Mouse (Mus musculus) left cerebral cortex, postnatal 25 days (tissue): ENCODE data around the gene Fam20b. TPM values are rescaled to one million over a fixed set of nuclear protein-coding genes. Genes with fewer than 3 reads are reported as not detected.
"Not testable (repeated sequence)": the region's sequence is repeated elsewhere in the genome, so short reads cannot be mapped to it uniquely, and the experiment has no call there.

Experiments used
- DNase-seq, 2 experiments: peaks; one replicate each; pipeline ENCODE4 v3.0.0; 2022; ENCODE audit warnings: low spot score in 2 of 2, mixed read lengths in 1 of 2
- intact Hi-C: fragments of 180-260 bp; cut with DNase I; formaldehyde crosslinking; loops from one replicate; pipeline ENCODE4 v1.15.1; 2025
- total RNA-seq, 2 experiments: library from RNA; stranded (reverse); gene quantifications; 2 replicates each; pipeline ENCODE4 v1.2.3; 2021

Gene Fam20b
- total RNA-seq, 2 experiments from 2014 or later: 68.3 to 73.2 TPM

GRCm38 (mm10) chr1:156674195-156675000 lies 44.5 kb downstream of the Fam20b start, which contains the start of gene Tor3a:
Gene Tor3a (minus strand): TSS chr1:156674356.
- intact Hi-C loops: no loop called here

GRCm38 (mm10) chr1:156673476-156674194 lies 45.3 kb downstream of the Fam20b start:
- intact Hi-C loops: no loop called here
- peak in 1 of 2 experiments; percentile 20 for DNase-seq

More at GRCm38 (mm10) chr1:156674195-156675000, 44.5 kb downstream of the Fam20b start, which contains the start of gene Tor3a:
- peak; percentile 51 to 59 for DNase-seq

DNA sequence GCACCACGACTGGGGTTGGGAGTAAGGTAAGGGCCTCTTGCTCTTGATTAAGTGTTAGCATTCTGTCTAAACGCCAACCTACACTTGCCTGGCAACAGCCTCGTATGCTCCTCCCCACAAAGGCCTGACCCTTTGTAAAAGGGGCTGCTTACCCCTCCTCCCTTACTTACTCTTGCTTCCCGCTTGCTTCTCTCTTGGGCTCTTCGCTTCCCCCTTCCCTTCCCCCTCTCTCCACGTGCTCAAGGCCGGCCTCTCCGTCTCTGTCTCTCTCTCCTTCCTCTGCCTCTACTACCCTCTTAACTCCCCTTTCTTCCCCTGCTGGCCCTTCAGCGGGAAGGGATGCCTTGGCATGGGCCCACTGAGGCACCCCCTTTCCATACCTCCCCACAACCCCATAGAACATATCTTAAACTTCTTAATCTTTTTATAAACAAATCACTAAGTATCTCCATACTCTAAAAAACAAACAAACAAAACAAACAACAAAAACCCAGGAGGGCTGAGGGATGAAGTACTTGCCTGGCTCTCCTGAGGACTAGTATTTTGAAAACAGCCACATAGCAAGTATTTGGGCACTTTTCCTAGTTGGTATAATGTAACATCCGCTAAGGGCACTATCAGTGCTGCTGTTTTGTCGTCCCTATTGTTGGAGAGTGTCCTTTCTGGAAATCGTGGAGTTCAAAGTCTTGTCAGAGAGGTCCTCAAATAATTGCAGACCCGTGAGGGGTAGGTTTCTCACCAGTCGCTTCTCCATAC lies 46.0 kb downstream of the Fam20b start:
- intact Hi-C loops: no loop called here
- no peak for DNase-seq

DNA sequence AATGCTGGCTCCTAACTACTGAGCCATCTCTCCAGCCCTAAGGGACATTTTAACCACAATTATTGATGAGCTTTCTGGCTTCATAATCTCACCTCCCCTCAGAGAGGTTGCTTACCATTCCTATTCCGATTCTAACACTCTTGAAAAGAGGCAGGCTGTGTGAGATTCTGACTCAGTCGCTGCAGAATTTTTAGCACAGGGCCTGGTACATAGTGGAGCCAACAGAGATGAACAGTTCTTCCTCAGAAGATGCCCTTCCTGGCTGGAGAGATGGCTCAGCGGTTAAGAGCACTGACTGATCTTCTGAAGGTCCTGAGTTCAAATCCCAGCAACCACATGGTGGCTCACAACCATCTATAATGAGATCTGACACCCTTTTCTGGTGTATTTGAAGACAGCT lies 47.0 kb downstream of the Fam20b start:
- peak in 1 of 2 experiments; percentile 77 for DNase-seq
- intact Hi-C loops: no loop called here

GRCm38 (mm10) chr1:156669208-156669983 lies 49.5 kb downstream of the Fam20b start:
- intact Hi-C loops: no loop called here
- DNase-seq: no peak

DNA sequence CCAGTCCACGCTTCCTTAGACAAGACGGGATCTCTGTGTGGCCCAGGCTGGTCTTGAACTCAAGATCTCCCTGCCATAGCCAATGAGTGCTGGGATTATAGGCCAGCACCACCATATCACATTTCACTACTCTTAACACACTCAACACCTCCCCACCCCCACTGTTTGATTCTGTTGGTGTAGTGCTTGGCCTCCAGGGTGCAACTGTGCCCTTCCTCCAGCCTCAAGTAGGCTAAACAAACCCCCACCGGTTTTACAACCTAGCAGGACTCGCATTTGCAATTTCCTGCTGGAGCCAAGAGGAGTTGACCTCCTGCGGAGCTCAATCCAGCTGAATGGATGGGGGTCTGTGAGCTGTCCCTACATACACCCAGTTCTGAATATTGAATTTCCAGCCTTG lies 50.3 kb downstream of the Fam20b start:
- intact Hi-C loops: no loop called here

DNA sequence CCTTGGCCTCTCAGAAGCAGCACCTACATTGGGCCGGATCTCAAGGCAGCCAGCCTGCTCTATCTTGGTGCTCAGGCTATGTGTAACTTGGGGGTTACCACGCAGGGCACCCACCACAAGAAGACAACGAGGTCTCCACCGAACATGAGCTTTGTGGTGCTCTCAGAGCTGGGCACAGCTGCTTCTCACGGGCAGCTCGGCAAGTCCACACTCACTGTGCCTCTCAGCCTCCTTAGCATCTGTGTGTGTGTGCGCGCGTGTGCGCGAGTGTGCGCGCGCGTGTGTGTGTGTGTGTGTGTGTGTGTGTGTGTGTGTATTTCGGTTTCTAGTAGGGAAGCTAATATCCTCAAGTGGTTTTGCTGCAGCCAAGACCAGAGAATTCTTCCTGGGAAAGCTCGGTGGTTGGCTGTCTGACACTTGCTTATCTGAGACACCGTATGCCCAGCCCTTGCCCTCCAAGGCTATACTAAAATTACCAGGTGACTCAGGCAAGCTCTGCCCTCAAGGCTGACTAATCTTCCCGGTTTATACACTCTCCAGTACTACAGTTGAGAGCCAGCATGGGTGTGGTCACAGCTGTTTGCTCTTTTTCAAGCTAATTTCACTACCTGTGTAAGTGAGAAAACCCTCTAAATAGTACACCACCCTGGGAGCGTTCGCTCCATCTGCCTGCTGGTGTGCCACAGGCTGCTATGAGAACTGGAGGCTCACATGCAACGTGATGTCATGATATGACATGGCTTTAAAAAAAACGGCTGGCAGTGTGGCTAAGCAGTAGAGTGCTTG lies 51.6 kb downstream of the Fam20b start:
- peak in 1 of 2 experiments; percentile 60 for DNase-seq
- intact Hi-C loops: no loop called here

More for the DNA sequence above, 50.3 kb downstream of the Fam20b start:
- DNase-seq: no peak

DNA sequence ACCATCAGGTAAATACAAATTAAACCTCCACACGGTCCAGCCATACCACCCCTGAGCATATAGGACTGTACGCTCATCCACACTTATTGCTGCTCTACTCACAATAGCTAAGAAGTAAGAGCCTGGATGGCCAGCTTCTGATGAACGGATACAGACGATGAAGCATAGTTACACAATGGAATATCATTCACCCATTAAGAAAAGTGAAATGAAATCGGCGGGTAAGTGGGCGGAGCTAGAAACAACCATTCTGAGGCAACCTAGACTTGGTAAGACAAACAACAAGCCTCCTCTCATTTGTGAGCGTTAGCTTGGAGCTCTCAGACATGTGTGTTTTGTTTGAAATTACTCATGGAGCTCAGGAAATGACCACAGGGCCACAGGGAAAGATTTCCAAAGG lies 53.1 kb downstream of the Fam20b start:
- DNase-seq: no peak
- intact Hi-C loops: no loop called here

DNA sequence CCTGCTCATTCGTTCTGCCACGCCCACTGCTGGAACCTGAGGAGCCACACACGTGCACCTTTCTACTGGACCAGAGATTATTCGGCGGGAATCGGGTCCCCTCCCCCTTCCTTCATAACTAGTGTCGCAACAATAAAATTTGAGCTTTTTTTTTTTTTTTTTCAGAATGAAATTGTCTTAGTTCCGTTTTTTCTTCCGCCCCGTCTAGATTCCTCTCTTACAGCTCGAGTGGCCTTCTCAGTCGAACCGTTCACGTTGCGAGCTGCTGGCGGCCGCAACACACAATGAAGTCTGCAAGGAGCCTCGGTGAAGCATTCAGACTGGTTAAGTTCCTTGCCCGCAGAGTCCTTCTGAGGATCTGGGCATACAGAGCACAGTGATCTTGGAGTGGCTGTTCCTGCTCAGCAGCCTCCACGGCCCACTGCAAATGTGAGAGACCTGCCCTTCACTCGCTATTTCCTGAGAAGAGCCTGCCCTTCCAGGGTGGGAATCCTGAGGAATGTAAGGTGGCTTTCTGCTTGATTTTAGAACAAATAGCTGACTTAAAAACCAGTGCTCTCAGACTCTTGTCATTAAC lies 58.1 kb downstream of the Fam20b start:
- DNase-seq, intact Hi-C loops: not testable (repeated sequence)

DNA sequence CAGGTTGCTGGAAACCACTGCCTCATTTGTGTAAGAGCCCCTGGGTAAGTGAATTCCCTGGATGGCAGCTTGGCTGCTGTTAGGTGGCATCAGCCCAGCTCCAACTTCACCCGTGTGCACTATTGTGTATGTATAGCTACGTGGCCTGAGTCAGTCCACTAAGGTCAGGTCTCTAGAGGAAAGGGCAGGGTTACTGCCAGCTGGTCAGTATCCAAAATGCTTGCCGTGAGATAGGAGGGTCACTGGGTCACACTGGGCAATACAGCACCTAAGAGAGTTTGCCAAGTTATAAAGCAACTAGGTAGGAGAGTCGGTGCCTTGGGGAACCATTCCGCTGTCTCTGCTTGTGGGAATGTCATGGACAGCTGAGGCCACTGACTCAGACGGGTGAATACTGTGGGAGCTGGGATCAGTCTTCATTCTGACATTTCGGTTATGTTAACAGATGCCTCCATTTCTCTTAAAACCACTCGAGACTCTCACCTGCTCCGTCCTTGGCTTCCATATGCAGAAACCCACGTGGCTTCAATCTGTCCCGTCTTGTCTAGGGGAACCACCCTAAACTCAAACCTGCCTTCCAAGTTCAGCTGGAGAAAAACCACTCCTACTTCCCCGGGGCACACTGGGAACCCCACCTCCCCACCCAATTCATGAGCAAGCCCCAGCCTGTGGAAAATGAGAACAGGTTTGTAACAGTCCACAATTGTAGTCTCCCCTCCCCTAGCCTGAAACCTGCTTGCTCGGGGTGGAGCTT lies 58.8 kb downstream of the Fam20b start:
- intact Hi-C loops: no loop called here

DNA sequence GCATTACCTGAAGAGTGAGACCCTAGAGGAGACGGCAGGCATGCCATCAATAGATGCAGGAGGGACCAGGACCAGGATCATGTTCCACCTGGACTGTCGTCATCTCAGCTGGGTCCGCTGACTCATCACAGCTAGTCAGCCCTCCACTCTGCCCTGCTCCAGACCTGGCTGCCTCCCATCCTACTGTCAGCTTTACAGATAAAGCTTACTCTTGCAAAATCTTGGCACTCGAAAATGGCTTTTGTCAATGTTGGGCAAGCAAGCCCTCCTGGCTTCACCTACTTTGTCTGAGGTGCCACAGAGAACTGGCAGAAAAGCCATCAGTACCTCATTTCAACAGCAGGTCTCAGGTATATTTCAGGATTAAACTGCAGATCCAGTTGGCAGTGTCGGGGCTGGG lies 60.2 kb downstream of the Fam20b start:
- no peak for DNase-seq
- intact Hi-C loops: no loop called here

More for the DNA sequence above, 58.8 kb downstream of the Fam20b start:
- DNase-seq: no peak

GRCm38 (mm10) chr1:156657523-156657922 lies 61.4 kb downstream of the Fam20b start:
- DNase-seq: no peak
- intact Hi-C loops: no loop called here

DNA sequence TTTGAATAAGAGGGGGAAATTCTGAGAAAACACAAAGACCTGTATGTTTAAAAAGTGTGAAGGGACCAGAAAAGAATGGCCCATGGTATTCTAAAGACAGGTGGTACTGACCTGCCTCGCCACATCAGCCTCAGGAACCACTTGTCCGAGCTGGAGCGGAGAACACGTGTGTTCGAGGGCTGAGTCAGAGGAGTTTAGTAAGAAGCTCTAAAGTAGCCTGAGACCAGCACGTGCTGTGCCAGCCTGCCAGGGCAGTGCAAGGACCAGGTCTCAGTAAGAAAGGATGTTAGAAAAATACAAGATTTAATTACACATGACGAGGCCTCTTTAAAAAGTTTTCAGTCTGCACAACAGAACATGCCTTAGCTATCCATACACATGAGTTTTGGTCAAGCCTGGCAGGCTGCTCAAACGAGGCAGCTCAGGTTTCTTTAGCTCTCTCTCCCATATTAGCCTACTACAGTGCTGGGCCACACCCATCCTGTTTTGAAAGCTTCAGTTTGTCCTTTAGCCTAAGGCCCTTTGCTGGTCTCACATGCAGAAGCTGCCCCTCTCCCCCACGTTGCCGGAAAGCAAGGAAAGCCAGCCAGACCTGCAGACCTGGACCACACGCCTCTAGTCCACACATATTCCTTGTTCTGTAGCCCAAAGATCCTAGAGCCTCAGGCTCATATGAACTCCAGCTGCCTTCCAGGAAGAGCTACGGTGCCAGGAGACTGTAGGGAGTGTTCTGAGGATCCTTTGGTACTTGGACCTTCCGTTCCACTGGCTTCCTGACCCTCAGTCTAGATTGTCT lies 64.0 kb downstream of the Fam20b start:
- intact Hi-C loops: no loop called here
- no peak for DNase-seq

DNA sequence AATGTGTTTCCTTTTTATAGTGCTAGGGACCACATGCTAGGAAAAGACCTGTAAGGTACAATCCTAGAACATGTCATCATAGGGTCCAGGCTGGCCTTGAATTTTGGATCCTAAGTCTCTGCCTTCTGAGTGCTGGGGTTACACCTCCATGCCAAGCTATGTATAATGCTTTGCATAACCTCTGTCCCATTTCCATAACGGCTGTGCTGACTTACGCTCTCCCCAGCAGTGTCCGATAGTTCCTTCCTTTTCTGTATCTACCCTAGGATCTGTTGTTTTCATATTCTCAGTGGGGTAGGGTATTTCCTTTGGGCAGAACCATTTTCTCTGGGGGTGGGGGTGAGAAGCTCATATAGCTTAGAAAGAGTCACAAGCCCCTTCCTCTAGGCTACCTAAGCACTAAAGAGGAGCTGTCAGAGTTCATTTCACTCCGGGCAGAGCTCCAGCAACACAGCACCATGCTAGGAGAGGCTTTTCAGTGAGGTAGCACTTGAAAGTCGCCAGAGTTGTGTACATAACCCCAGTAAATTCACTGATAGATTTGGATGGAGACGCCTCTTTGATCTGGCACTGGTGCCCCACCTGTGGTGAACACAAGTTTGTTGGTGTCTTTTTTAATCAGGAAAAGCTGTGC lies 66.6 kb downstream of the Fam20b start:
- intact Hi-C loops: no loop called here
- DNase-seq: no peak

DNA sequence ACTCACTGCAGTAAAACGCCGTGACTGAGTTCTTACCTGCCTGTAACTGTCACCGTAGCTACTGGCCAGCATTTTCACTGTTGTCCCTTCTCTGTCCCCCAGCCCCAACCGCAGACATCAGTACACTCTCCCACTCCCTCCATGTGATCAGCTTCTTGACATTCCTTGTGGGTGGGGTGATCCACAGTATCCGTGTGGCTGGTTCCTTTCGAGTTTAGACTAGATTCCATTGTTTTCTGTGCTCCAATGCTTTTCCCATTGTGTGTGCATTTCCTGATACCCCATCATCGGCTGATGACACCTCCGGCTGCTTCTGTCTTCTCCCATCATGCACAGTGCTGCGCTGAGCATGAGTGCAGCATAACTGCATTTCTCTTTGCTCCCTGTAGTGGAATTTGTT lies 68.3 kb downstream of the Fam20b start:
- DNase-seq: no peak
- intact Hi-C loops: no loop called here

- intact Hi-C loops: no loop called here
- DNase-seq: no peak
These were observed 70.2 kb downstream of the Fam20b start for GRCm38 (mm10) chr1:156648705-156649104.
